Mouse (Mus musculus) heart, embryonic 16.5 days (tissue): ENCODE measurements at regions not wholly inside any gene's neighbourhood (a gene's known extent, or its start where the extent isn't known, plus 50 kb on each side); places are given as distances from the start of the nearest gene placed in this dataset.

ENCODE experiments used
- ATAC-seq: fragments of 200-750 bp; cut with Nextera tagmentation; replicated peaks from 2 replicates; pipeline ENCODE4 v1.8.0; 2017; ENCODE audit warnings: moderate number of reproducible peaks; ENCODE audit not compliant: insufficient read depth, low FRiP score; ENCODE audit errors: extremely low read depth
- H3K27ac ChIP-seq: fragments of 300-500 bp; sonication (generic); 2 replicates; pipeline ENCODE4 v1.5.1; 2014; ENCODE audit warnings: mild to moderate bottlenecking, low read length, control low read depth, moderate library complexity
- H3K27me3 ChIP-seq: fragments of 300-500 bp; sonication (generic); 2 replicates; pipeline ENCODE4 v1.6.1; 2014; ENCODE audit warnings: low read length, mixed read lengths; ENCODE audit not compliant: control insufficient read depth, insufficient read depth
- H3K36me3 ChIP-seq: fragments of 300-500 bp; sonication (generic); 2 replicates; pipeline ENCODE4 v1.6.1; 2014; ENCODE audit not compliant: control insufficient read depth, insufficient read depth
- H3K4me1 ChIP-seq: fragments of 300-500 bp; sonication (generic); 2 replicates; pipeline ENCODE4 v1.6.1; 2014; ENCODE audit warnings: low read length, mixed read lengths; ENCODE audit not compliant: control insufficient read depth, insufficient read depth
- H3K4me2 ChIP-seq: fragments of 300-500 bp; sonication (generic); 2 replicates; pipeline ENCODE4 v1.6.1; 2014; ENCODE audit warnings: low read depth, mild to moderate bottlenecking, control low read depth, low read length
- H3K4me3 ChIP-seq: fragments of 300-500 bp; sonication (generic); 2 replicates; pipeline ENCODE4 v1.5.1; 2014; ENCODE audit warnings: mild to moderate bottlenecking, control low read depth, low read length
- H3K9ac ChIP-seq: fragments of 300-500 bp; sonication (generic); 2 replicates; pipeline ENCODE4 v1.6.1; 2014; ENCODE audit warnings: low read length, control low read depth
- H3K9me3 ChIP-seq: fragments of 300-500 bp; sonication (generic); replicated peaks from 2 replicates; pipeline ENCODE4 v1.6.1; 2016; ENCODE audit warnings: low read length; ENCODE audit not compliant: control insufficient read depth
- WGBS: fragments of 180-500 bp; shearing (Covaris S2); extraction: QIAGEN DNeasy Blood & Tissue Kit; methylation state at CpG from one replicate; pipeline ENCODE4 v1.1.7; 2014; 5-methylcytosine and 5-hydroxymethylcytosine counted together

DNA sequence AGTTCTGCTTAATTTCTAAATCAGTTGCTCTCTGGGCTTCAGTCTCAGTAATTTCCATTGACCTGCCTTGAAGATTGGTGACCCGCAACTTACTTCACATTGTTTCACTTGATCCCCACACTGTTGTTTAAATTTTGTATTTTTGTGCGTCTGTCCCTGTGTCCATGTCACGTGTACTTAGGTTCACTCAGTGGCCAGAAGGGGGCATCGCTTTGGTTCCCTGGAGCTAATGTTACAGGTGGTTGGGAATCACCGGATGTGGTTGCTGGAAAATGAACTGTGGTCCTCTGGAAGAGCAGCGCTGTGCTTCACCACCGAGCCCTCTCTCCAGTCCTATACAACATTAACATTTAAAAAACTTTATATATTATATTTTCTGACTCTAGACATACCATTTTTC lies 397.8 kb downstream of the Klf5 start:
- Histone ChIP-seq H3K36me3 (no peaks in the 10 kb centered on the region), H3K9me3 (no peaks in the 10 kb centered on the region), H3K4me1 (no peaks in the 10 kb centered on the region), H3K27me3 (no peaks in the 10 kb centered on the region), H3K9ac (no peak overlapping the region), H3K4me2 (no peak overlapping the region), H3K4me3 (no peak overlapping the region), H3K27ac (no peak overlapping the region)
- WGBS = 86% methylated on average over 7 of the region's 7 CpGs
- ATAC-seq = no peak

DNA sequence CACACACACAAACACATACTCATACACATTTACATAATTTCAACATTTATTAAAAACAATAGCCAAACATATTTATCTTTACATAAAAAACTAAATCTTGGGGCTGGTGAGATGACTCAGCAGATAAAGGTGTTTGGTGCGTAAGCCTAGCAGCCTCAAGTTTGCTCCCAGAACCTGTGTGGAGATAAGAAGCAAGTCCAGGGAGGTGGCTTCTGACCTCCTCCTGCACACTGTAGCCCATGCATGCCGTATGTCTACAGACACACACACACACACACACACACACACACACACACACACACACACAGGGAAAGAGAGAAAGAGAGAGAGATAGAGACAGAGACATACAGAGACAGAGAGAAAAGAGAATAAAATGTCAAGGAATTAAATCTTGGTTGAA lies 401.1 kb downstream of the Klf5 start:
- H3K9ac ChIP-seq = no peak overlapping the region
- H3K27me3 ChIP-seq = no peaks in the 10 kb centered on the region
- no peak for ATAC-seq
- H3K27ac ChIP-seq = no peak overlapping the region
- H3K4me3 ChIP-seq = no peak overlapping the region
- H3K4me2 ChIP-seq = no peak overlapping the region
- no peaks in the 10 kb centered on the region for H3K36me3 ChIP-seq
- no peaks in the 10 kb centered on the region for H3K4me1 ChIP-seq
- WGBS = 56% methylated on average over 2 of the region's 2 CpGs
- no peaks in the 10 kb centered on the region for H3K9me3 ChIP-seq

DNA sequence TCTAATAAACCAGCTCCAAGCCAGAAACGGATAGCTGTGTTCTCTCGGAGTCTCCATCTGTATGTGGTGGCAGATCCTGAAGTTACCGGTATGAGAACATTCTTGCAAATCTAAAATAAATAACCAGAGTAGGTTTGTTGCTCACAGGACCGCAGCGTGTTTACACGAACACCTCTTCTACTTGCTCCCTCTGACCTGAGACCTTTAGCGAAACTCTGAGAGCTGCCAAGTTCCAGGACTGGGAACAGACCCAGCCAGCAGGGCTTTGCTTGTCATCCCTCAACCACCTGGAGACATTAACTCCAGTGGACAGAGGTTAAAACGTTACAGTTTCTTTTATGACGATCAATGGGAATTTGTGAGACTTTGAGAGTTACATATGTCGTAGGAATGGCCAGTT lies 407.5 kb downstream of the Klf5 start:
- Histone ChIP-seq H3K9me3 (no peaks in the 10 kb centered on the region), H3K4me3 (no peak overlapping the region)
- WGBS = 80% methylated on average over 10 of the region's 10 CpGs

GRCm38 (mm10) chr14:99708066-99708465 lies 409.6 kb downstream of the Klf5 start:
- H3K9me3 ChIP-seq = no peaks in the 10 kb centered on the region
- no peak overlapping the region for H3K27ac ChIP-seq
- H3K27me3 ChIP-seq = no peaks in the 10 kb centered on the region
- H3K4me1 ChIP-seq = no peaks in the 10 kb centered on the region
- 66% methylated on average over 2 of the region's 2 CpGs for whole genome bisulfite sequencing
- no peak for ATAC-seq
- no peak overlapping the region for H3K4me2 ChIP-seq
- no peak overlapping the region for H3K9ac ChIP-seq
- H3K4me3 ChIP-seq = no peak overlapping the region
- H3K36me3 ChIP-seq = no peaks in the 10 kb centered on the region

More for the DNA sequence above, 407.5 kb downstream of the Klf5 start:
- Histone ChIP-seq H3K4me1 (no peaks in the 10 kb centered on the region), H3K27ac (no peak overlapping the region), H3K9ac (no peak overlapping the region), H3K4me2 (no peak overlapping the region), H3K27me3 (no peaks in the 10 kb centered on the region), H3K36me3 (no peaks in the 10 kb centered on the region)
- ATAC-seq = no peak

DNA sequence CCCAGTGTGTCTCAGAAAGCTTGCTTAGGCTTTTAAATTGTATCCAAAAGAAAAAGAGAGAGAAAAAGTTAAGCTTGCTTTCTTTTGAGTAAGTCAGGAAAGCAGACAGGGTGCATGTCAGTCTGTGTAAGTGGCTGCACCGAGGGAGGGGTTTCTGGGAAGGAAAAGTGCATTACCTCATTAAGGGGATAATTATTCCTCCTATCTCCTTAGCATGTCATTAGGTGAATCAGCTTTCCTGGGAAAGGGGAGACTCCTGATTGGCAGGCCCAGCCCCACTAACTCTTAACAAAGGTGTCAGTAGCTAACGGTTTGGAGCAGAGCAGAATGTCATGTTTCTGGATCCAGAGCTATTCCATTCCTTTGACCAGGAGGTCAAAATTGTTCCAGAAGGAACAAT lies 411.3 kb downstream of the Klf5 start:
- H3K4me2 ChIP-seq = no peak overlapping the region
- no peak overlapping the region for H3K9ac ChIP-seq
- WGBS = 46% methylated on average over 2 of the region's 2 CpGs
- no peaks in the 10 kb centered on the region for H3K9me3 ChIP-seq
- H3K36me3 ChIP-seq = no peaks in the 10 kb centered on the region
- no peaks in the 10 kb centered on the region for H3K4me1 ChIP-seq
- ATAC-seq = no peak
- H3K27me3 ChIP-seq = no peaks in the 10 kb centered on the region
- no peak overlapping the region for H3K27ac ChIP-seq
- H3K4me3 ChIP-seq = no peak overlapping the region

- no peaks in the 10 kb centered on the region for H3K4me1 ChIP-seq
- H3K36me3 ChIP-seq = no peaks in the 10 kb centered on the region
- H3K27me3 ChIP-seq = no peaks in the 10 kb centered on the region
- H3K4me2 ChIP-seq = no peak overlapping the region
- H3K27ac ChIP-seq = no peak overlapping the region
- no peak for ATAC-seq
- no peaks in the 10 kb centered on the region for H3K9me3 ChIP-seq
- WGBS = 83% methylated on average over 12 of the region's 12 CpGs
- no peak overlapping the region for H3K9ac ChIP-seq
- H3K4me3 ChIP-seq = no peak overlapping the region
These were observed 412.2 kb downstream of the Klf5 start for GRCm38 (mm10) chr14:99710656-99711177.

GRCm38 (mm10) chr14:99712624-99713023 lies 414.1 kb downstream of the Klf5 start:
- no peak overlapping the region for H3K27ac ChIP-seq
- no peaks in the 10 kb centered on the region for H3K9me3 ChIP-seq
- no peak for ATAC-seq
- H3K36me3 ChIP-seq = no peaks in the 10 kb centered on the region
- 78% methylated on average over 7 of the region's 7 CpGs for WGBS
- H3K27me3 ChIP-seq = no peaks in the 10 kb centered on the region
- H3K9ac ChIP-seq = no peak overlapping the region
- H3K4me1 ChIP-seq = no peaks in the 10 kb centered on the region
- H3K4me3 ChIP-seq = no peak overlapping the region
- H3K4me2 ChIP-seq = no peak overlapping the region

GRCm38 (mm10) chr14:99713069-99713830 lies 414.8 kb downstream of the Klf5 start:
- 73% methylated on average over 8 of the region's 8 CpGs for WGBS
- Histone ChIP-seq H3K4me1 (no peaks in the 10 kb centered on the region), H3K4me2 (no peak overlapping the region), H3K9ac (no peak overlapping the region), H3K36me3 (no peaks in the 10 kb centered on the region), H3K27me3 (no peaks in the 10 kb centered on the region), H3K4me3 (no peak overlapping the region), H3K27ac (no peak overlapping the region), H3K9me3 (no peaks in the 10 kb centered on the region)
- ATAC-seq = no peak

- Histone ChIP-seq H3K36me3 (no peaks in the 10 kb centered on the region), H3K9ac (no peak overlapping the region), H3K4me1 (no peaks in the 10 kb centered on the region), H3K9me3 (no peaks in the 10 kb centered on the region), H3K27ac (no peak overlapping the region), H3K4me3 (no peak overlapping the region), H3K27me3 (no peaks in the 10 kb centered on the region), H3K4me2 (no peak overlapping the region)
- WGBS = 83% methylated on average over 7 of the region's 7 CpGs
- no peak for ATAC-seq
These were observed 435.1 kb downstream of the Klf5 start for GRCm38 (mm10) chr14:99733474-99734199.
